Mouse (Mus musculus) thymus, adult 2 months (tissue): ENCODE measurements around the gene Pak2. TPM values are rescaled to one million over a fixed set of nuclear protein-coding genes. Genes with fewer than 3 reads are reported as not detected.
"Not testable (repeated sequence)": the region's sequence is repeated elsewhere in the genome, so short reads cannot be mapped to it uniquely, and the experiment has no call there.

Source experiments
- DNase-seq: peaks from one replicate; pipeline ENCODE4 v3.0.0; 2021
- H3K27ac ChIP-seq: fragments of 200-500 bp; 2 replicates; pipeline ENCODE4 v1.5.1; 2012; ENCODE audit warnings: low read length, control low read depth; ENCODE audit not compliant: control insufficient read depth, insufficient read depth
- H3K27me3 ChIP-seq: fragments of 200-500 bp; 2 replicates; pipeline ENCODE4 v1.6.1; 2012; ENCODE audit warnings: mild to moderate bottlenecking, low read length, moderate library complexity, mixed read lengths; ENCODE audit not compliant: control insufficient read depth, insufficient read depth
- H3K36me3 ChIP-seq: fragments of 200-500 bp; 2 replicates; pipeline ENCODE4 v1.6.1; 2012; ENCODE audit warnings: mild to moderate bottlenecking, low read length, moderate library complexity; ENCODE audit not compliant: control insufficient read depth, insufficient read depth
- H3K4me1 ChIP-seq: fragments of 200-500 bp; replicated peaks from 2 replicates; pipeline ENCODE4 v1.6.1; 2012; ENCODE audit warnings: low read length; ENCODE audit not compliant: control insufficient read depth, insufficient read depth
- H3K4me3 ChIP-seq: fragments of 200-500 bp; 2 replicates; pipeline ENCODE4 v1.5.1; 2012; ENCODE audit warnings: mild to moderate bottlenecking, low read length, control low read depth, moderate library complexity; ENCODE audit not compliant: control insufficient read depth, insufficient read depth
- CTCF ChIP-seq: fragments of 200-500 bp; IDR thresholded peaks from 2 replicates; pipeline ENCODE4 v1.5.1; 2012; ENCODE audit warnings: mild to moderate bottlenecking, control low read depth, low read length, moderate library complexity, borderline replicate concordance; ENCODE audit not compliant: control insufficient read depth, poor library complexity, insufficient read depth; ENCODE audit errors: extremely low read depth
- POLR2A ChIP-seq: fragments of 200-500 bp; IDR thresholded peaks from 2 replicates; pipeline ENCODE4 v1.6.1; 2012; ENCODE audit warnings: mild to moderate bottlenecking, low read length, control low read depth, moderate library complexity; ENCODE audit not compliant: control insufficient read depth, poor library complexity, insufficient read depth; ENCODE audit errors: extremely low read depth
- WGBS: fragments of 180-500 bp; shearing (Covaris S2); methylation state at CpG from one replicate; pipeline ENCODE4 v1.1.7; 2018; 5-methylcytosine and 5-hydroxymethylcytosine counted together
- polyA plus RNA-seq: library from polyadenylated mRNA; depleted of rRNA; stranded (reverse); fragments of >200 nt; gene quantifications from 2 replicates; pipeline ENCODE4 v1.2.3, GENCODE M21; 2012

Gene Pak2
- polyA plus RNA-seq, 1 experiment: 35.3 TPM

GRCm38 (mm10) chr16:32076406-32076805 lies 2.7 kb downstream of the Pak2 start:
- Histone ChIP-seq H3K36me3 (no peaks in the 10 kb centered on the region), H3K27ac (no peak overlapping the region), H3K4me1 (peaks cover 2% of the 10 kb centered on the region), H3K27me3 (no peaks in the 10 kb centered on the region), H3K4me3 (no peak overlapping the region)
- no peak for TF ChIP-seq CTCF
- no peak for TF ChIP-seq POLR2A
- no peak for DNase-seq
- WGBS: 72% methylated on average over 3 of the region's 3 CpGs

- Histone ChIP-seq H3K27ac (no peak overlapping the region), H3K4me3 (no peak overlapping the region), H3K36me3 (no peaks in the 10 kb centered on the region), H3K4me1 (peaks cover 2% of the 10 kb centered on the region), H3K27me3 (no peaks in the 10 kb centered on the region)
- no peak for DNase-seq
- TF ChIP-seq CTCF (no peak), POLR2A (no peak)
- WGBS: 14% methylated on average over 1 of the region's 1 CpGs
These were observed 3.4 kb downstream of the Pak2 start for GRCm38 (mm10) chr16:32075762-32076161.

- not testable (repeated sequence) for H3K27me3 ChIP-seq, H3K4me1 ChIP-seq, H3K4me3 ChIP-seq, DNase-seq, H3K27ac ChIP-seq, H3K36me3 ChIP-seq
- WGBS: 36% methylated on average over 4 of the region's 4 CpGs
These were observed 9.1 kb downstream of the Pak2 start for GRCm38 (mm10) chr16:32070070-32070469.

GRCm38 (mm10) chr16:32068389-32069300 lies 10.5 kb downstream of the Pak2 start:
- TF ChIP-seq POLR2A (no peak), CTCF (no peak)
- no peak for DNase-seq
- H3K36me3 ChIP-seq: no peaks in the 10 kb centered on the region
- 0 out of 2 replicates have a peak, but pooled peaks cover 3% of the 10 kb centered on the region for H3K4me1 ChIP-seq
- H3K27me3 ChIP-seq: no peaks in the 10 kb centered on the region
- 79% methylated on average over 12 of the region's 12 CpGs for WGBS
- no peak overlapping the region for H3K4me3 ChIP-seq
- no peak overlapping the region for H3K27ac ChIP-seq

- Histone ChIP-seq H3K4me3 (no peak overlapping the region), H3K36me3 (no peaks in the 10 kb centered on the region), H3K27me3 (no peaks in the 10 kb centered on the region), H3K27ac (no peak overlapping the region), H3K4me1 (0 out of 2 replicates have a peak, but pooled peaks cover 3% of the 10 kb centered on the region)
- DNase-seq: no peak
- TF ChIP-seq CTCF (no peak), POLR2A (no peak)
- WGBS: 95% methylated on average over 1 of the region's 1 CpGs
These were observed 12.2 kb downstream of the Pak2 start for GRCm38 (mm10) chr16:32066899-32067298.

GRCm38 (mm10) chr16:32063900-32064299 lies 15.2 kb downstream of the Pak2 start:
- Histone ChIP-seq H3K4me1 (peaks cover 9% of the 10 kb centered on the region), H3K4me3 (no peak overlapping the region), H3K27ac (no peak overlapping the region), H3K27me3 (no peaks in the 10 kb centered on the region), H3K36me3 (no peaks in the 10 kb centered on the region)
- TF ChIP-seq POLR2A: no peak
- no peak for TF ChIP-seq CTCF
- 91% methylated on average over 7 of the region's 7 CpGs for WGBS
- no peak for DNase-seq
